Mouse (Mus musculus) stomach, postnatal 0 days (tissue): ENCODE measurements at regions not wholly inside any gene's neighbourhood (a gene's known extent, or its start where the extent isn't known, plus 50 kb on each side); places are given as distances from the start of the nearest gene placed in this dataset.

Experiments used
- CTCF ChIP-seq: IDR thresholded peaks from 2 replicates; pipeline ENCODE4 v1.5.1; 2016; ENCODE audit warnings: antibody characterized with exemption, low read depth, mild to moderate bottlenecking, moderate library complexity
- EP300 ChIP-seq: optimal IDR thresholded peaks from 2 replicates; pipeline ENCODE3; 2016; ENCODE audit warnings: antibody characterized with exemption

DNA sequence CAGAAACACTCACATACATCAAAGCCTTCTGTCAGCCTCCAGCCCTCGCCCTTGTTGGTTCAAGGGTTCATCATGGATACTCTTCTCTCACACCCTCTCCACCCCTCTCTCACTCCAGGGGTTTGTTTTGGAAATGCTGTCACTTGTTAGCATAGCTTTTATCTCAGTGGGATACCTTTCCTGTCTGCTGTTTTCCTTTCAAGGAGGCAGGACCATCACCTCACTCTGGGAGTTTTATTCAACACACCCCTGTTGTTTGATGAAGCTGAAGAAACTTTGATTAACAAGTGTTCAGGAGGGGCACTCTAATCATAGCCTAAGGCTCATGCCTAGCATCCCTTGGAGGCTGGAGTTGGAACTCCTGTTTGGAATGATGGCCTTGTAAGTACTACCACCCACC, 95.7 kb upstream of the Slc7a14 start:
- TF ChIP-seq CTCF (no peak), EP300 (no peak)
